Mouse (Mus musculus): Measurements from ENCODE around the gene Kng1.

Kng1 gene

DNA sequence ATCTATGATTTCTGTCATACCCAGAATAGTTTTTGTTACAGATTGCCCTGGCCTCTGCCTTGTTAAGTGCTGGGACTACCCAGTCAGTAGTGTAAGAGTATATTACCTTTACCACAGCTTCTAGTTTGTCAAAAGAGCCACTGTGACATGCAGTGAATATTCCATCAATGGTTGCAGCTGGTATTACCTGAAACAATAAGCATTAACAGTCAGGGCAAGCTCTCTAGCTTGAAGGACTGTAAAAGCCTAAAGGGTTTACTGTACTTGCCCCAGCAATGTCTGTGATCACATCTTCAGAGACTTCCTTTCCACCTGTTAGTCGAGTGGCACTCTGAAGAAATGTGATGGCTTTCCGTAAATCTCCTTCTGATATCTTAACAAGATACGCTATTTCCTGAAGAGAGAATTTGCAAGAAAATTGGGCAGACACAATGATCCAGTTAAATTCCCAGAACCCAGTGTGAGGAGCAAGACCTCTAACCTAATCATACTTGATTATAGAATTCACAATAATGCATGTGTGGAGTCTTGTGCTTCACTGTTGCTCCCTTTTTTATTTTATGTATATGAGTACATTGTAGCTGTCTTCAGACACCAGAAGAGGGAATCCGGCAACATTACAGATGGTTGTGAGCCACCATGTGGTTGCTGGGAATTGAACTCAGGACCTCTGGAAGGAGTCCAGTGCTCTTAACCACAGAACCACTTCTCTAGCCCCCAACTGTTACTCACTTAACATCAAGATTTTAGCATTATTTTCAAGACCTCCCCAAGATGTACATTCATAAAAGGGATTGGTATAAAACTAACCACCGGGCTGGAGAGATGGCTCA, 56.9 kb downstream of the Kng1 start:
- peak; percentile 52 for DNase-seq (ENCODE audit: extremely low spot score)

DNA sequence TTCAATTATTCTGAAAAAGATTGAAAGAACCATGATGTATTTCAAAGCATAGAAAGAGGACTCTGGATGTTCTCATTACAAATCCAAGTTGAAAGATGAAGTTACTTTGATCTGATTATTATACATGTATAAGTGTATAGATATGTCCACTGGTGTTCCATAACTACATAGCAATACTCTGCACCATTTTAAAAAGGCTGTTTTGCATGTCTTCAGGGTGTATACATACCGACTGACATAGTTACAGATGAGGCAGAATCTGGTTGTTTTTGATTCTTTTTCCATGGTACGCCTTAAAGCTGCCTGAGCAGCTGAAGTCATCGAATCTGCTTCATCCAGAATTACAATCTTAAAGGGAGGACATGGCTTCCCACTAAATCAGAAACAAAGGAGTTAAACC, 57.8 kb downstream of the Kng1 start:
- DNase-seq (ENCODE audit: extremely low spot score) = no peak

DNA sequence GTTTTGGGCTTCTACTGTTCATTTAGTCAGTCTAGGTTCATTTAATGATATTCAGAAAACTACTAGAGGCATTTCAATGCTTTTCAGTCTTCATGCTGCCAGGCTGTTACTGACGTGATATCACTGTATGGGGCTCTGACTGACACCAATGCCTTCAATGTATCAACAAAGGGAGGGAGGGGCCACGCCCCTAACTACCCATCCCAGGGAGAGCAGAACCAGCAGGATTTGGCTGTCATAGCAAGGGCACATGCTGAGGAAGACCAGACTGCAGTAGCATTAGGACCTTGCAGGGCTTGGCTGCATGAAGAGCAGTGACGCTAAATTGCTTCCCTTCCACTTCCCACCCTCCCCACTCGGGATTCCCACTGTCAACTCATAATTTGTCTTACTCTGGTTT, 59.5 kb downstream of the Kng1 start:
- DNase-seq (ENCODE audit: extremely low spot score) = no peak

DNA sequence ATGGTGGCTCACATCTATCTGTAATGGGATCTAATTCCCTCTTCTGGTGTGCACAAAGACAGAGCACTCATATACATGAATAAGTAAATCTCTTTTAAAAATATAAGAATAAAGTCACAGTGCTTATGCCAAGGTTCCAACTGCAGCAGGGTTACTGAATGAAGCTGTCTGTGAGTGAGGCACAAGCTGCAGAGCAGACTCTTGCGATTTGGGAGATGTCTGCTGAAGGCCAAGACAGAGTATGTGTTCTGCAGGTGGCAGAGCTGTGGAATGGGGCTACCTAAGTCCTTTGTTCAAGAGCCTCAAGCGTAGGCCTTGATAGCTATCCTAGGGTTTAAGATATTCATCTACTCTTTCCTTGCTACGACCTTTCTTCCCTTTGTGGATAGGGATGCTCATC, 64.8 kb downstream of the Kng1 start:
- DNase-seq (ENCODE audit: extremely low spot score) = no peak

DNA sequence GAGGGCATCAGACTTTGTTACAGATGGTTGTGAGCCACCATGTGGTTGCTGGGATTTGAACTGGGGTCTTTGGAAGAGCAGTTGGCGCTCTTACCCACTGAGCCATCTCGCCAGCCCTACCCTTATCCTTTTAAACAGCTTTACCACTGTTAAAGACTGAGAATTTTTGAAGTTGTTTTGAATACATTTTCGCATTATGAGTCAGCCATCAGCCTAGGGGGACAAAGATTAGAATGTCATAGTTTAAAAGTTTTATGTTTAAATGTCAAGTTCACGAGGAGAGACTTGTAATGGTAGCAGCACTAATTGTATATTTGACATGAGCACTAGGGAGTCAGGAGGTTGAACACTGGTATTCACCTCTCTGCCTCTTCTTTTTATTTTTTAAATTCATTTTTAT, 65.4 kb downstream of the Kng1 start:
- no peak for DNase-seq (ENCODE audit: extremely low spot score)

DNA sequence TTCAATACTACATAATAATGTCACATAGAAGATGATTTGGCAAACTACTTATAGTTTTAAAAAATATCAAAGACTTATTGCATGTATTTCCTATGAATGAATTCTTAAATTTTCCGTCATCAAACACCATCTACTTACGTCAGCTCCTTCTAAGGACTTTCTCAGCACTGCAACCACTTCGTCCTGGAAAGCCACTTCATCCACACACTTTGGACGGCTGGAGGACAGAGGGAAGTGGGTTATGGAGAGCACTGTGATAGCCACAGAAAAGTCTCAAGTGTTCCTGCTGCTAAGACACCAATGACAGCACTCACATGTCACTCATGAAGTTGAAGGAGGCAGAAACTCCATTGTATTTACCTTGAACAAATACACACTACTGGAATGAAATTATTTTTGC, 66.7 kb downstream of the Kng1 start:
- no peak for DNase-seq (ENCODE audit: extremely low spot score)

DNA sequence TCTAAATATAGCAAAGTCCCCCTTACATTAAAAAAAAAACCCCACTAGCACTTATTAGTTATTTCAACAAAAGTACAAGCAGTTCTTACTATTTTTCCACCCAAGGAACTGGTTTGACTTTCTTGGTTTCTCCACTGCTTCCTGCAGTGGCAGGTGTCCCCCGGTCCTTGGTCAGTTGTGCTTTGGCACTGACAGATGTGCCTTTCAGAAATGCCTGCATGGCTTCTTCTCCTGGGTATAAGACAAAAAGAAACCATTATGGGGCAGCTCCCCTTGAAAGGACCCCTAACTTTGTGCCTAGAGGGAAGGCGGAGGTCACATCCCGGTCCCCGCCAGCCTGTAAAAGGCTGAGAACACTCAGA, 69.6 kb downstream of the Kng1 start:
- no peak for DNase-seq (ENCODE audit: extremely low spot score)

DNA sequence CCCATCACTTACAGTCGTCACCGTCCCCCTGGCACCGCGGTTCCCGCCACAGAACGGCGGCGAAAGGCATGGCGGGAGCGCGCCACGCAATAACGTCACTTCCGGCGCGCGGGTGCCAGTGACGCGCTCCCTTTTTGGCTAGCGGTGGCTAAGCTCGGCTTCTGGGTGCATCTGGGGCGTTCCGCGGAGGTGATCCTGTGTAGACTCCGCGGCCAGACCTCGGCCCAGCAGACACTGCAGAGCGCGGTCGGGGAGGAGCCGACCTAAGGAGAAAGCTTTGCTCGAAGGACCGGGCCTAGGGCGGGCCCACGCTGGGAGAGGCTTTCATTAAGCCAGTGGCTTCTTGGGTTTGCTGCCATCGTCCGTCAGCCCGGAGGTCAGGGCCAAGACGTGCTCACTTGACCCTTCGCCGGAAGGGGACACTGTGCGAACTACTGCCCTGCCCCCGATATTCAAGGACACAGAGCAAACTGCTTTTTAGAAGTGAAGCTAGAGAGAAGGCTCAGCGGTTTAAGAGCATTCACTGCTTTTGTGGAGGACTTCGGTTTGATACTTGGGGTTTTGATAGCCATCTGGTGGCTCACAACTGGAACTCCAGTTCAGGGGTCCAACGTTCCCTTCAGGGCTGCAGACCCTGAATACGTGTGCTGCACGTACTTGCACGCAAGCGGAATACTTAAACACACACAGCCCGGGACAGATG, 70.2 kb downstream of the Kng1 start, which contains the start of gene Rfc4:
Gene Rfc4 (minus strand): TSS at position 65 of the 703 bp plus-strand sequence.
- DNase-seq (ENCODE audit: extremely low spot score) = peak; percentile 94

DNA sequence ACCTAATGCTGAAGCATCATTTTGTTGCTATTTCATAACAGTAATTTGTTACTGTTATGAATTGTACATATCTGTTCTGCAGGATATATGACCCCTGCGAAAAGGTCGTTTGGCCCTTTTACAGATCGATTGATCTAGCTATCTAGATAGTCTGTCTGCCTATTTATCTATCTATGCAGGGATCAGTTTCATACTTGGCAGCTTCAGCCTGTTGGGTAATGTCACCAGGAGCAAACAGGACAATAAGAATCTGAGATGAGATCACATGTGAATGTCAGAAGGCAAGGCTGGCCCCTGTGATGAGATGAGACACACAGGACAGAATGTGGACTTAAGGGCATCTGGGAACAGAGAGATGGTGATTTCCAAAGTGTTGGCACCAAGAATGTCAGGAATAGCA, 72.6 kb downstream of the Kng1 start:
- DNase-seq (ENCODE audit: extremely low spot score) = no peak
